Mouse (Mus musculus) Muller cell, postnatal 12 days (primary cell): ENCODE measurements around the gene Zfp692.
"Not testable (repeated sequence)": the region's sequence is repeated elsewhere in the genome, so short reads cannot be mapped to it uniquely, and the experiment has no call there.

Experiments used
- DNase-seq: peaks from one replicate; pipeline ENCODE4 v3.0.0-alpha.2; 2015; ENCODE audit errors: inconsistent ontology term

Gene Zfp692

GRCm38 (mm10) chr11:58354927-58355326, 48.1 kb downstream of the Zfp692 start:
- no peak for DNase-seq

DNA sequence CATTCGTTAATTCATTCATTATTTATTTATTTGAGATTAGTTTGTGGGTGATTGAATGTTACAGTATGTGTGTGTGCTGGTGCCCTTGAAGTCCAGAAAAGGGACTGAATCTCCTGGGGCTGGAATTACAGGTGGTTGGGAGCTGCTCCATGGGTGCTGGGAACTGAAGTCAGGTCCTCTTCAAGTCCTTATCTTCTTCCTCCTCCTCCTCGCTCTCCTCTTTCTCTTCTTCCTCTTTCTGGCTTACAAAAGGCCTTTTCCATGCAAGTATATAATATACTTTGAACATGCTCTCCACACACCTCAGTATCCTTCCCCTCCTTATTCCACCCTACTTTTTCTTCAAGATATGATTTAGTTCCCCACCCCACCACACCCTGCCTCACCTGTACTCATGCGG, 50.2 kb downstream of the Zfp692 start:
- no peak for DNase-seq

DNA sequence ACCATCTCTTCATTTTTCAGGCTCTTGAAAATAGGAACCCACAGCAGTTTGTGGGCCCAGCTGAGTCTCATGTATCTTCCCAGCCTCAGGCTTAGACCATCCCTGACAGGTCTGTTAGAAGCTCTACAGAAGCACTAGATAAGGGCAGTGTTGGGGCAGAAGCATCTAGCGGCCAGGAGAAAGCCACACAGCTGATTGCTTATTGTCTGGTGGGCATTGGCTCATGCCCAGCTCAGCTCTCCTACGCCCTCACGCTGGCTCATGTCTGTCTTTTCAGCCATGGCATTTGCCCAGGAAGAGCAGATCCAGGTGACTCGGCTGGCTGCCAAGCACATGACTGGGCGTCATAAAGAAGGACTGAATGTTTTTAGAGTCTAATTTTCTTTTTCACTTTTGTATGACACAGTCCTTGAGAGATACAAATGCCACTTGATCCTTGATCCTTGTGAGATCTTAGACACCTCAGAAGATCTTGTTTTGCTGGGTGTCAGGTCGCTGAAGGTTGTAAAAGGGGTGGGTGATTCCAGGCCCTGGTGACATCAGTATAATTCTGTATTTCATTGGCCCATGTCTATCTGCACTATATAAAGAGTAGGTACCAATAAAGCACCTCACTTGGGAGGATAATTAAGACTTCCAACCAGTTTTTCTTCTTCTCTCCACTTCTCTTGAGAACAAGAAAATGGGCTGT, 51.1 kb downstream of the Zfp692 start:
- DNase-seq: no peak

DNA sequence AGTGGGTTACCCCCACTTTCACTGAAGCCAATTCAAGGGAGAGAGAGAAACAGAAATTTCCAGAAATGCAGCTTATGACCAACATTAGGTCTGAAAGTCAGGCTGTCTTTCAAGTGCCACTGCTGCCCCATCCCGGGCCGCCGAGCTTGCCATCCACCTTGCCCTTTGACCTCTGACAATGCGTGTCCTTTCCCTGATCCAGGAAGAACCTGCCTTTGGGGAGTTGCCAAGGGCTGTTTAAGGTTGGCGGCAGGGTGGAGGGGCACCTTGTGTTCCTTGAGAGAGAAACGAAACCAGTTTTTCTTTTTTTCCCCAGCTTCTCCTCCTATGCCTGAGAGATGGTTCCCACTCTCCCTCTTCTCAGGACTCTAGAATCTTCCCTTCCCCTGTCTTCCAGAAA, 55.7 kb downstream of the Zfp692 start:
- DNase-seq: not testable (repeated sequence)
